Mouse (Mus musculus) embryo, embryonic 10 days (tissue): ENCODE measurements around the gene Clec4f.

Experiments
- DNase-seq: peaks from one replicate; pipeline ENCODE4 v3.0.0-alpha.2; 2015; ENCODE audit warnings: low spot score

The Clec4f gene

DNA sequence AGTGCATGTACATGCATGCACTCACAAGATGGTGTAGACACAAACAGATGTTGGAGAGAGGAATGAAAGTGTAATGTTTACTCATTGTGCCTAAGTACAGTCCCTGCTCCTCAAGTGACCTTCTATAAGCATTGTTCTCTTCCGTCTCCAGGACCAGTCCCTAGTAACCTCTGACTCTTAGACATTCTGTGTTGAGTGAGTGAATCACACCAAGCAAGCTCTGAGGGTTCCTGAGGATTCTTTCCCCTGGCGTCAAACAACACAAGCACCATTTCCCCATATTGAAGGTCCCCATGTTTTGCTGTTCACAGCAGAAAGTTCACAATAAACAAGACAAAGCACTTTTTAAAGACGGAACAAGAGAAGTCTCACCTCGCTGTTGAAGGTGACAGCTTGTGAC is 24.2 kb downstream of the Clec4f start:
- no peak for DNase-seq

GRCm38 (mm10) chr6:83626781-83627180 is 29.2 kb downstream of the Clec4f start:
- peak; percentile 13 for DNase-seq

DNA sequence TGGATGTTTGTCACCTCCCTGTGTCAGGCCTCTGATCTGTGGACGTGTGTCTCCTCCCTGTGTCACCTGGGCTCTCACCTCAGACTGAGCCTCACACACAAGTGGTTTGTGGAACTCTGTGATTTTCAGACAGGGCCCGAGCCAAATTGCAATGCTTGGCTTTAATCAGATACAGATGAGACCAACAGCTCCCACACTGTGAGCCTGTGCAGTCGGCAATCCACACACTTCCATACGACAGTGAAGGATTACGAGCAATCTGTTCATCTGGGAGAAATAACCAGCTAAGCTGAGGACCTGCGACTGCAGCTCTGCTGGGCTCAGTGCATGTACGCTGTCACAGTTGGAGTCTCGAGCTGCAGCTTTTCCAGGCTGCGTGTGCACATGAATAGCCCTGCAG is 36.0 kb downstream of the Clec4f start:
- peak; percentile 28 for DNase-seq

- DNase-seq: no peak
These were observed 38.2 kb downstream of the Clec4f start for GRCm38 (mm10) chr6:83617581-83618335.

DNA sequence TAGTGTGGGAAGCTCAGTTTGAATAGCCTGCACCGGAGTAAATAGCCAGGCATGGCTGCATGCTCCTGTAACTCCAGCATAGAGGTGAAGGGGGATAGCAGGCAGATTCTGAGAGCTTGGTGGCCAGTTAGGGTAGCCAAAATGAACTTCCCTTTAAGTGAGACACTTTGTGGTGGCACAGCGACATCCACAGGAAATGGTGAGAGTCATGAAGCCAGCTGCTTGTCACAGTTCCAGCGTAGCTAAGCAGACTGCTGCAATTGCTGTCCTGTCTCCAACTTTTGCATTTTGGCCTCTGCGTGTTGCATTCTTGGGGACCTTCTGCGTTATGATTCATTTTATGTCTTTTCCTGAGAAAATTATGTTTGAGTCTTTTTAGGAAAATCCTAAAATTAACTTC is 39.5 kb downstream of the Clec4f start:
- DNase-seq: peak; percentile 19

DNA sequence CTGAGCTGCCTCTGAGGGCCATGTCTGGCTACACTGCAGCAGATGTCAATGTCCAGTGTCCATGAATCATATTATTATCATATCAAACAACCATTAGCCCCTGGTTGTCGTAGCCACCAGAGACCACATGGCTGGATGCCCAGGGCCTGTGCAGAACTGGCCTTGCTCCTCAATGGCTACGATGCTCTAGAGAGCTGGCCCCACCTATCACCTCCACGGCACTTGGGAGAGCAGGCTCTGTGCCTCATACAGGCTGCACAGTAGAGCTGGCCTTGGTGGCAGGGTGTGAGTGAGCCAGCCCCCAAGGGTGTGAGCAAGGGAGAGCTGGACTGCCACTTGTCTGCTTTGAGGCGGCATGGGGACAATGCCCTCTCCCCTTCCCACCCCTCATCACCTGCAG is 41.5 kb downstream of the Clec4f start:
- DNase-seq: no peak

- DNase-seq: no peak
These were observed 43.0 kb downstream of the Clec4f start for GRCm38 (mm10) chr6:83612976-83613375.

DNA sequence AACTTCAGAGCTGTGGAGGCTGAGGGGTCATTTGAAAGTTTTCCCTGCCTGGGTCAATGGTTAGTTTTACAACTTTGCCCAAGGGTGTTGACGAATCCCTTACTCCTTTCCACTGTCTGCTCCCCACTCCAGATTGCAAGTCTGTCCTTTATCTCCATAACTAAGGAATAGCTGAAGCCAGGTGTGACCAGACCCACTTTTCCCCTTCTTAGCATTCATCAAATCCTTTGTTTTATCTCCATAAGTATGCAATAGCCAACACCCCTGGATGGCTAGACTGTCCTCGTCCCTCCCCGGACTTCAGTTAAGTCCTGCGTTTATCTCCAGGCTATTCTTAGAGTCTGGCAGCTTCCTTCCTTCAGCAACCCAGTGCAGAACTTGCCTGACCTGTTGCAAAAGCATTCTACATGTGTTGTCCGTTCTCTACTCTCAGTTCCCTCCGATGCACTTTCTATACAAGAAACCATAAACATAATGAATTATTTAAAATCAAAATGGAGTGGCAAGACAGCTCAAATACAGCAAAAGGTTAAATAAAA is 56.3 kb downstream of the Clec4f start:
- no peak for DNase-seq

DNA sequence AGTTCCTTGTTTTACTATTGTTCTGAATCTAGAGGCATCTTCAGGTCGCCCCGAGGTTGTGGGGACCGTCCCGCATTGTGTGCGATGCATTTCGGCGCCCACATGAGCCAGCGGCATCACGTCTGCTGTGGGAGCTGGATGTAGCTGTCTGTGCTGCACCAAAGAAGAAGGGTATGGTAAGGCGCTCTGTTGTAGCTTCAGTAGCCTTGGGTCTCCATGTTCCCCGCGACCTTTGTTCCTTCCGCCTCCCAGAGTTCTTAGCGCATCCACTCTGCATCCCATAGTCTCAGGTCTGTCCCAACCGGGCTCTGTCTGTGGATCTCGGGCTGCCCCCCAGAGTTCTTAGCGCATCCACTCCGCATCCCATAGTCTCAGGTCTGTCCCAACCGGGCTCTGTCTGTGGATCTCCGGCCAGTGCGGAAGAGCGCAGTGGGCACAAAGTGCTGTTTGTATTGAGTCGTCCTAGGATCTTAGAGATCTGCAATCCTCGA is 56.9 kb downstream of the Clec4f start:
- peak; percentile 38 for DNase-seq

DNA sequence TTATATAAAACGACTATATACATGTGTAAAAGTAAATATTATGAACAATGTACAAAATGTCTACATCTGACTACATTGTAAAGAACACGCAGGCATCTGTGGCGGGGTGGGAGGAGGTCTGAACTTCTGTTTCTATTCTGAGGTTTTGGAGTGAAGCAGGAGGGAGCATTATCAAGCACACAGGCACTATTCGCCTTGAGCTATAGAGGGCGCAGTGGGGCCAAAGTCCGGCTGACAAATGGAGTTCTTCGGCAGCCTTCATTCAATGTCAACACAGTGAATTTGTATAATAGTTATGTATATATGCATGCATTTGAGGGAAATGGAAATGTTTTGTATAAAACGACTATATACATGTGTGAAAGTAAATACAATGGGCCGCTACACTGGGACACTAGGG is 57.3 kb downstream of the Clec4f start:
- peak; percentile 78 for DNase-seq

- no peak for DNase-seq
These were observed 58.0 kb downstream of the Clec4f start for GRCm38 (mm10) chr6:83597988-83598387.

DNA sequence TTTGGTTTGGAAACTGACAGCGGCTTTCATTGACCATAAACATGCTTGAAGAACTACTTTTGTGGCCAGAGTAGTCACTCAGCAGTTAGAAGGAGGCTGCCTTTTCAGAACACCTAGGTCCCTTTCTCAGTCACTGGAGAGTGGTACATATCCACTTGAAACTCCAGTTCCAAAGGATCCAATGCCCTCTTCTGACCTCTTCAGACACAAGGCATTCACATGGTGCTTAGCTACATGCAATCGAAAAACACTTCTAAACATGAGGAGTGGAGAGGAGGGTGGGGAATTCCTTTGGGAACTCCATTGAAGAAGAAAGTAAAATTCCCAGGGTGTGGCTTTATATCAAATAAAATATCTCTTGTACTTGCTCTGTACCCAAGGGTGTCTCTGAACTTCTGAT is 61.0 kb downstream of the Clec4f start:
- no peak for DNase-seq
